Mouse (Mus musculus): ENCODE data around the gene Mpp3. TPM values are rescaled to one million over a fixed set of nuclear protein-coding genes. Genes with fewer than 3 reads are reported as not detected.

Mpp3 gene
- total RNA-seq, 2 experiments from 2014 or later, result 26.4 to 33.6 TPM

- no peak for DNase-seq
- intact Hi-C loops (cut with DNase I), result no loop called here
Observed at GRCm38 (mm10) chr11:101952541-101953341, 75.5 kb downstream of the Mpp3 start.

- DNase-seq, result no peak
- intact Hi-C loops (cut with DNase I), result no loop called here
Observed at GRCm38 (mm10) chr11:101950021-101950420, 78.2 kb downstream of the Mpp3 start.

Other genes with a start within 250 kb of the Mpp3 start
- gene Etv4, start 243.1 kb downstream of the Mpp3 start, total RNA-seq (2021), result 1 to 10 TPM; 4.9 to 5.1 TPM
- gene Meox1, start 134.1 kb downstream of the Mpp3 start, total RNA-seq (2021), result 1 to 10 TPM; 3.1 to 3.5 TPM
- not detected for gene Sost, start 61.4 kb downstream of the Mpp3 start, total RNA-seq (2021)
- not detected for gene Cfap97d1, start 44.2 kb downstream of the Mpp3 start, total RNA-seq (2021)
- gene Dusp3, start 41.4 kb downstream of the Mpp3 start, total RNA-seq (2021), result 100 to 1,000 TPM; 126 to 167 TPM
- gene Cd300lg, start 13.0 kb upstream of the Mpp3 start, total RNA-seq (2021), result 10 to 100 TPM; 17.6 to 18.2 TPM
- gene Mpp2, start 60.1 kb upstream of the Mpp3 start, total RNA-seq (2021), result 1 to 10 TPM in 1 of 2 experiments, under 1 TPM in 1; 0.91 to 1.8 TPM
- not detected for gene Ppy, start 72.9 kb upstream of the Mpp3 start, total RNA-seq (2021)
- gene Pyy, start 79.4 kb upstream of the Mpp3 start, total RNA-seq (2021), result not detected
- not detected for gene Nags, start 117.1 kb upstream of the Mpp3 start, total RNA-seq (2021)
- 10 to 100 TPM; 10.1 to 11.4 TPM for gene Tmem101, start 127.9 kb upstream of the Mpp3 start, total RNA-seq (2021)
- 10 to 100 TPM; 86.6 to 89.2 TPM for gene Lsm12, start 156.8 kb upstream of the Mpp3 start, total RNA-seq (2021)
- gene G6pc3, start 161.2 kb upstream of the Mpp3 start, total RNA-seq (2021), result 10 to 100 TPM; 45.6 TPM
- gene Hdac5, start 201.7 kb upstream of the Mpp3 start, total RNA-seq (2021), result 10 to 100 TPM; 62.2 to 78.7 TPM
- not detected for gene BC030867, start 220.4 kb upstream of the Mpp3 start, total RNA-seq (2021)
- 10 to 100 TPM; 76.7 to 88.7 TPM for gene Asb16, start 240.3 kb upstream of the Mpp3 start, total RNA-seq (2021)

All from gastrocnemius, postnatal 36 days (tissue).